Mouse (Mus musculus): ENCODE data around the gene Cyp2t4. TPM values are rescaled to one million over a fixed set of nuclear protein-coding genes. Genes with fewer than 3 reads are reported as not detected.
A peak's percentile ranks its signal among the peaks of the same experiment; 100 is the strongest.

Gene Cyp2t4
- polyA plus RNA-seq, 1 experiment = not detected

GRCm38 (mm10) chr7:27180036-27180435, 26.5 kb downstream of the Cyp2t4 start:
- DNase-seq (ENCODE audit: extremely low spot score in 1 of 2, low spot score in 1 of 2) = no peak

GRCm38 (mm10) chr7:27180837-27181695, 27.6 kb downstream of the Cyp2t4 start, which contains the start of the genes Gm21983 and Mia:
Gene Gm21983, minus strand, starts transcription at chr7:27181086.
Gene Mia, minus strand, starts transcription at chr7:27181157.
- no peak for DNase-seq (ENCODE audit: extremely low spot score in 1 of 2, low spot score in 1 of 2)

GRCm38 (mm10) chr7:27182498-27182897, 29.0 kb downstream of the Cyp2t4 start:
- DNase-seq (ENCODE audit: extremely low spot score in 1 of 2, low spot score in 1 of 2) = no peak

- no peak for DNase-seq (ENCODE audit: extremely low spot score in 1 of 2, low spot score in 1 of 2)
Measured at GRCm38 (mm10) chr7:27184964-27185363, 31.4 kb downstream of the Cyp2t4 start.

- DNase-seq (ENCODE audit: extremely low spot score in 1 of 2, low spot score in 1 of 2) = no peak
Measured at GRCm38 (mm10) chr7:27185986-27186385, 32.5 kb downstream of the Cyp2t4 start.

GRCm38 (mm10) chr7:27189271-27189931, 35.9 kb downstream of the Cyp2t4 start:
- DNase-seq (ENCODE audit: extremely low spot score in 1 of 2, low spot score in 1 of 2) = no peak

- DNase-seq (ENCODE audit: extremely low spot score in 1 of 2, low spot score in 1 of 2) = no peak
Measured at GRCm38 (mm10) chr7:27192434-27192833, 38.9 kb downstream of the Cyp2t4 start.

GRCm38 (mm10) chr7:27193731-27194130, 40.2 kb downstream of the Cyp2t4 start:
- DNase-seq (ENCODE audit: extremely low spot score in 1 of 2, low spot score in 1 of 2) = no peak

- peak; percentile 98 to 100 for DNase-seq (ENCODE audit: extremely low spot score in 1 of 2, low spot score in 1 of 2)
Measured at GRCm38 (mm10) chr7:27195681-27196611, 42.4 kb downstream of the Cyp2t4 start, which contains the start of the genes BC024978 and Snrpa. Gene BC024978, plus strand, starts transcription at chr7:27195781. Gene Snrpa, minus strand, starts transcription at chr7:27196271.

- no peak for DNase-seq (ENCODE audit: extremely low spot score in 1 of 2, low spot score in 1 of 2)
Measured at GRCm38 (mm10) chr7:27197136-27197535, 43.6 kb downstream of the Cyp2t4 start.

- no peak for DNase-seq (ENCODE audit: extremely low spot score in 1 of 2, low spot score in 1 of 2)
Measured at GRCm38 (mm10) chr7:27197634-27198033, 44.1 kb downstream of the Cyp2t4 start.

- DNase-seq (ENCODE audit: extremely low spot score in 1 of 2, low spot score in 1 of 2) = no peak
Measured at GRCm38 (mm10) chr7:27198355-27198754, 44.8 kb downstream of the Cyp2t4 start.

GRCm38 (mm10) chr7:27198779-27199178, 45.3 kb downstream of the Cyp2t4 start:
- no peak for DNase-seq (ENCODE audit: extremely low spot score in 1 of 2, low spot score in 1 of 2)

GRCm38 (mm10) chr7:27203730-27204449, 50.4 kb downstream of the Cyp2t4 start:
- DNase-seq (ENCODE audit: extremely low spot score in 1 of 2, low spot score in 1 of 2) = no peak

Other genes starting within 250 kb of the Cyp2t4 start
- gene Cyp2a22, start 214.3 kb upstream of the Cyp2t4 start, polyA plus RNA-seq (2012; rRNA removed) = not detected in 2 replicates
- not detected in 2 replicates for gene Cyp2a12, start 124.6 kb upstream of the Cyp2t4 start, polyA plus RNA-seq (2012; rRNA removed)
- gene Cyp2f2, start 33.8 kb upstream of the Cyp2t4 start, polyA plus RNA-seq (2012; rRNA removed) = 1.2 and 3.7 TPM in 2 replicates
- 96.1 and 102 TPM in 2 replicates for gene Egln2, start 13.1 kb downstream of the Cyp2t4 start, polyA plus RNA-seq (2012; rRNA removed)
- 124 and 128 TPM in 2 replicates for gene Rab4b, start 25.2 kb downstream of the Cyp2t4 start, polyA plus RNA-seq (2012; rRNA removed)
- gene Gm21983, start 27.4 kb downstream of the Cyp2t4 start, polyA plus RNA-seq (2012; rRNA removed) = 0.18 and 0.29 TPM in 2 replicates
- gene Mia, start 27.4 kb downstream of the Cyp2t4 start, polyA plus RNA-seq (2012; rRNA removed) = 4.4 TPM in 2 replicates
- gene BC024978, start 42.1 kb downstream of the Cyp2t4 start, polyA plus RNA-seq (2012; rRNA removed) = 17.5 and 17.7 TPM in 2 replicates
- gene Snrpa, start 42.6 kb downstream of the Cyp2t4 start, polyA plus RNA-seq (2012; rRNA removed) = 190 and 196 TPM in 2 replicates
- 5.2 and 6.7 TPM in 2 replicates for gene Itpkc, start 74.9 kb downstream of the Cyp2t4 start, polyA plus RNA-seq (2012; rRNA removed)
- 39.1 and 40.5 TPM in 2 replicates for gene Coq8b, start 79.3 kb downstream of the Cyp2t4 start, polyA plus RNA-seq (2012; rRNA removed)
- 95.1 and 100 TPM in 2 replicates for gene Numbl, start 104.7 kb downstream of the Cyp2t4 start, polyA plus RNA-seq (2012; rRNA removed)
- gene Ltbp4, start 184.0 kb downstream of the Cyp2t4 start, polyA plus RNA-seq (2012; rRNA removed) = 68.8 and 69.8 TPM in 2 replicates
- gene Shkbp1, start 202.3 kb downstream of the Cyp2t4 start, polyA plus RNA-seq (2012; rRNA removed) = 58.4 and 62.8 TPM in 2 replicates
- 0.25 TPM in 1 of 2 replicates, not detected in the other for gene Gm20479, start 203.7 kb downstream of the Cyp2t4 start, polyA plus RNA-seq (2012; rRNA removed)